Mouse (Mus musculus) small intestine, adult 2 months (tissue): Measurements from ENCODE around the gene Dus2. TPM values are rescaled to one million over a fixed set of nuclear protein-coding genes. Genes with fewer than 3 reads are reported as not detected.

Source experiments
- H3K27ac ChIP-seq: fragments of 200-500 bp; 2 replicates; pipeline ENCODE4 v1.5.1; 2012; ENCODE audit warnings: low read depth, low read length, control low read depth, inconsistent platforms; ENCODE audit not compliant: insufficient read depth
- H3K27me3 ChIP-seq: fragments of 200-500 bp; 2 replicates; pipeline ENCODE4 v1.6.1; 2012; ENCODE audit warnings: mild to moderate bottlenecking, moderate library complexity, low read length, inconsistent platforms; ENCODE audit not compliant: control insufficient read depth, insufficient read depth
- H3K36me3 ChIP-seq: fragments of 200-500 bp; 2 replicates; pipeline ENCODE4 v1.6.1; 2012; ENCODE audit warnings: mild to moderate bottlenecking, low read length, control low read depth, inconsistent platforms; ENCODE audit not compliant: control insufficient read depth, insufficient read depth
- H3K4me1 ChIP-seq: fragments of 200-500 bp; 2 replicates; pipeline ENCODE4 v1.6.1; 2012; ENCODE audit warnings: low read length, inconsistent platforms, mixed read lengths; ENCODE audit not compliant: control insufficient read depth, insufficient read depth, insufficient read length
- H3K4me3 ChIP-seq: fragments of 200-500 bp; 2 replicates; pipeline ENCODE4 v1.5.1; 2012; ENCODE audit warnings: low read depth, mild to moderate bottlenecking, control low read depth, inconsistent platforms, low read length, moderate library complexity
- CTCF ChIP-seq: fragments of 200-500 bp; IDR thresholded peaks from 2 replicates; pipeline ENCODE4 v1.5.1; 2012; ENCODE audit warnings: low read depth, mild to moderate bottlenecking, control low read depth, inconsistent platforms, low read length, moderate library complexity, mixed read lengths; ENCODE audit not compliant: insufficient replicate concordance, insufficient read length; ENCODE audit errors: extremely low read depth
- POLR2A ChIP-seq: fragments of 200-500 bp; IDR thresholded peaks from 2 replicates; pipeline ENCODE4 v1.6.1; 2012; ENCODE audit warnings: low read depth, mild to moderate bottlenecking, control low read depth, inconsistent platforms, low read length, moderate library complexity
- WGBS: fragments of 180-500 bp; shearing (Covaris S2); methylation state at CpG from one replicate; pipeline ENCODE4 v1.1.7; 2018; 5-methylcytosine and 5-hydroxymethylcytosine counted together
- polyA plus RNA-seq: library from polyadenylated mRNA; depleted of rRNA; stranded (reverse); fragments of >200 nt; gene quantifications from 2 replicates; pipeline ENCODE4 v1.2.3, GENCODE M21; 2012

The Dus2 gene
- polyA plus RNA-seq, 1 experiment: 5.2 TPM

- Histone ChIP-seq H3K36me3 (no peaks in the 10 kb centered on the region), H3K4me1 (peaks cover 2% of the 10 kb centered on the region; the same call in 1 of the 2 replicates), H3K27me3 (no peaks in the 10 kb centered on the region), H3K27ac (no peak overlapping the region), H3K4me3 (no peak overlapping the region)
- TF ChIP-seq CTCF: no peak
- TF ChIP-seq POLR2A: no peak
- WGBS: 82% methylated on average over 11 of the region's 11 CpGs
These were observed 2.6 kb upstream of the Dus2 start for GRCm38 (mm10) chr8:105988546-105988945.

DNA sequence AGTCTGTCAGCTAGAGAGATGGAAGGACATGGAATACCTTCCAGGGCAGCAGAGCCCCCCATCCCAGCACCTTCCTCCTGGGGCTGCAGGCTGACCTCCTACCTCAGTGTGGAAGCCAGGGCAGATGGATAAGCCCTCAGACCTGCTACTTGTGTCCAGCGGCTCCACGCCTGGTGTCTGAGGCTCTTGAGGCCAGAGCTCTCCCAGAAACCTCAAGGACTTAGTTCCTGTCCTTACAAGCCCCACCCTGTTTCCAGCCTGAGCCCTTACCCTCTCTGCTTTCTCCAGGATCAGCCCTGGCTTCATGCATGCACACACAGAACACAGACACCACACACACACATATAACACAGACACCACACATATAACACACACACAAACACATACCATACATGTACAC is 409 bp downstream of the Dus2 start:
- no peaks in the 10 kb centered on the region for H3K36me3 ChIP-seq
- peaks cover 2% of the 10 kb centered on the region; the same call in 1 of the 2 replicates for H3K4me1 ChIP-seq
- H3K4me3 ChIP-seq: peak overlapping the region; percentile 6; the same call in 1 of the 2 replicates
- TF ChIP-seq POLR2A: no peak
- no peak for TF ChIP-seq CTCF
- H3K27ac ChIP-seq: peak overlapping the region; percentile 19; the same call in 1 of the 2 replicates
- no peaks in the 10 kb centered on the region for H3K27me3 ChIP-seq
- WGBS: 57% methylated on average over 2 of the region's 2 CpGs

DNA sequence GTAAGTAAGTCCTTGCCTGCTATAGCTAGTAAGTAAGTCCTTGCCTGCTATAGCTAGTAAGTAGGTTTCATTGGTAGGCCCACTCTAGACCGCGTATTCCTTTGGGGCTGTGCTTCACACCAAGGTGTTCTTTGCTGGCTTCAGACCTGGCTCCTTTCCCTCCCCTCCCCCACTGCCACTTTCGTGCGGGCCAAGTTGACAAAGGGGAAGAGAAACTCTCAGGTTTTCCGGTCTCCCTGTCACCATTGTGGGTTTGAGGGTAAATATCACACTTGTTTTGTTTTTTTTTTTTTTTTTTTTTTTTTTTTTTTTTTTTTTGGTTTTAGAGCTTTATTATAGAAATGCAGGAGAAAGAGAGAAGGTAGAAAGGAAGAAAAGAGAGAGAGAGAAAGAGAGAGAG is 1.4 kb downstream of the Dus2 start:
- Histone ChIP-seq H3K4me1 (peaks cover 2% of the 10 kb centered on the region; the same call in 1 of the 2 replicates), H3K27me3 (no peaks in the 10 kb centered on the region), H3K4me3 (no peak overlapping the region), H3K27ac (no peak overlapping the region), H3K36me3 (no peaks in the 10 kb centered on the region)
- WGBS: 67% methylated on average over 5 of the region's 5 CpGs
- no peak for TF ChIP-seq POLR2A
- no peak for TF ChIP-seq CTCF

- WGBS: 55% methylated on average over 4 of the region's 4 CpGs
- peaks cover 2% of the 10 kb centered on the region; the same call in 1 of the 2 replicates for H3K4me1 ChIP-seq
- no peaks in the 10 kb centered on the region for H3K27me3 ChIP-seq
- TF ChIP-seq CTCF: no peak
- TF ChIP-seq POLR2A: no peak
- no peak overlapping the region for H3K4me3 ChIP-seq
- H3K36me3 ChIP-seq: no peaks in the 10 kb centered on the region
- H3K27ac ChIP-seq: no peak overlapping the region
These were observed 2.1 kb downstream of the Dus2 start for GRCm38 (mm10) chr8:105993226-105993625.

DNA sequence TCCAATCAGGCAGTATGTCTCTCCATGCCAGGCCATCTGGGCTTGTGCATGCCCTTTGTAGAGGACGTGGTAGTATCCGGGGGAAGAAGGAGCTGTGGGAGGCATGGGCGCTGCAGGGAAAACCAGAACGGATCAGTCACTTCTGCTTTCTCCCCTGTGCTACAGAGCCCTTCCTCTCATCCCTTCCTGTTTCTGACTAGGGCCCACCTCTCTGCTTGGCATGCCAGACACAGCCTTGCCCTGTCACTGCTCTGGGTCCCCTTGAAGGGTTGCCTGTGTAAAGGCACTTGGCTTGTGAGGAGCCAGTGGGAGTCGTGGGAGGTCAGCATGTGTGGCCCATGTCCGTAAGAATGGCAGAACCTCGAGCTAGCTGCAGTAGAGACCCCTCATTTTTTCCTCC is 5.2 kb downstream of the Dus2 start:
- 64% methylated on average over 7 of the region's 7 CpGs for WGBS
- Histone ChIP-seq H3K4me1 (no peaks in the 10 kb centered on the region; the same call in 1 of the 2 replicates), H3K27ac (no peak overlapping the region), H3K4me3 (no peak overlapping the region), H3K36me3 (no peaks in the 10 kb centered on the region), H3K27me3 (no peaks in the 10 kb centered on the region)
- TF ChIP-seq CTCF (no peak), POLR2A (no peak)

DNA sequence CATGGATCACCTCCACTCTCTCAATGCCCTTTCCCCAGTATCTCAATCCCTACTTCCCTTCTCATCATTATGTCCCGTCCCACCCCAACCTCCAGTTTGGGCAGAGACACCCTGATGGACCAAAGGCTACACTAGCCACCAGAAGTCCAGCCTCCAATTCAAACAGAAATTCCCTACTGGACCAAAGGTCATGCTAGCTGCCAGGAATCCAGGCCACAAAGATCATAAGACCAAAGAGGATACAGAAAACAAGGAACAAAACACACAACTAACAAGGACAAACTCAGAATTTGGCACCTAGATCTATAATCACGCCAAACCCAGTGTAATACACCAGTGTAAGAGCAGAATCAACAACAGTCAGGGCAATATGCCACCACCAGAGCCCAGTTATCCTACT is 7.8 kb downstream of the Dus2 start:
- Histone ChIP-seq H3K36me3 (no peaks in the 10 kb centered on the region), H3K4me1 (no peaks in the 10 kb centered on the region), H3K4me3 (no peak overlapping the region), H3K27ac (no peak overlapping the region), H3K27me3 (no peaks in the 10 kb centered on the region)
- TF ChIP-seq POLR2A (no peak), CTCF (no peak)
- 72% methylated on average over 2 of the region's 2 CpGs for WGBS

- Histone ChIP-seq H3K4me1 (no peaks in the 10 kb centered on the region), H3K27me3 (no peaks in the 10 kb centered on the region), H3K4me3 (no peak overlapping the region), H3K36me3 (no peaks in the 10 kb centered on the region), H3K27ac (no peak overlapping the region)
- no peak for TF ChIP-seq CTCF
- no peak for TF ChIP-seq POLR2A
- 83% methylated on average over 4 of the region's 4 CpGs for WGBS
These were observed 10.8 kb downstream of the Dus2 start for GRCm38 (mm10) chr8:106001908-106002307.
